Mouse (Mus musculus) C2C12 (cell line): Measurements from ENCODE around the gene Nedd9.

Source experiments
- CTCF ChIP-seq: IDR thresholded peaks from one replicate; pipeline ENCODE4 v1.5.1; 2011; ENCODE audit not compliant: control insufficient read depth, insufficient read depth, insufficient read length
- MYOD1 ChIP-seq: IDR thresholded peaks from one replicate; pipeline ENCODE4 v1.6.1; 2011; ENCODE audit warnings: low read depth; ENCODE audit not compliant: control insufficient read depth, insufficient read length
- MYOG ChIP-seq: IDR thresholded peaks from one replicate; pipeline ENCODE4 v1.6.1; 2011; ENCODE audit not compliant: control insufficient read depth, insufficient read length; ENCODE audit errors: extremely low read depth
- USF1 ChIP-seq: IDR thresholded peaks from one replicate; pipeline ENCODE4 v1.6.1; 2011; ENCODE audit warnings: low read depth, mild to moderate bottlenecking, control low read depth, moderate library complexity

- TF ChIP-seq CTCF (no peak), USF1 (no peak), MYOD1 (no peak), MYOG (no peak)
Observed at GRCm38 (mm10) chr13:41345306-41345705, 141.9 kb downstream of the Nedd9 start.
